Mouse (Mus musculus): ENCODE results near the gene Gng10.

DNA sequence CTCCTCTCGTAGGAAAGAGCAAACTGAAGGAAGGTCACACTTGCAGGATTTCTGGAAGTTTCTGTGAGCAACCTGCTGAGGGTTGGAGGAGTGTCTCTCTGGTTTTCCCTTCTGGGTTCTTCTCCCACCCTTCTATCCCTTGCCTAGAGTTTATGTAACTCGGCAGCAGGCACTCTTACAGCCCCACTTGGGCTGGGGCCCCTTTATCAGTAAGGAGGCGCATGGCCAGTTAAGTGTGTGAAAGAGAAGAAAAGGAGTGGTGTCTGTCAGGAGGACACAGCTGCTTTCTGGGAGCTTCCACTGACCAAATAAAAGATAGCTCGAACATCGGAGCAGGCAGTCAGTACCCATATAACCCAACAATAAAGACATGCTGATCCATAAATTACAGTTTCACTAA is 42.7 kb upstream of the Gng10 start:
- no peak for TF ChIP-seq CTCF (conservative IDR thresholded peaks at IDR 0.05; ENCODE audit: low read length)
- TF ChIP-seq NANOG (IDR thresholded peaks at IDR 0.05; ENCODE audit: borderline replicate concordance, low read length), result no peak
- TF ChIP-seq POU5F1 (IDR thresholded peaks at IDR 0.05; ENCODE audit: borderline replicate concordance, low read length), result no peak
